In the genomic region with DNA sequence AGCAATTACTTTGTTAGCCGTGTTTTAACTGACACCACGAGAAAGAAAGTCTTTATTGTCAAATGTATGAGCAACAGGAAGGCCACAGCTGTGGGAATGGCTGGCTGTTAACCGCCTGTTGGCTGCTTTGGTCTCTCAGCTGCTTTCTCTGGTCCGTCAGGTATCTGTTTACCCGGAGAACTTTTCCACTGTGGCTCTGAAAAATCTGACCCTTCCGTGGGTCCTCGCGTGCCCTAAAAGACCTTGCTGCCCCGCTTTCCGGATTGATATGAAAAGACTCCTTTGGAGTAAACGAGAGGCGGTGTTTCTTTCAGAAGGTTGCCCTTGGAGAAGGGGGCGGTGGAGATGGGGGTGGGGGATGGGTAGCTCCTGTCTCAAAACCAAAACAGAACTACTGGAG, we compare ENCODE assay signal across 9 mouse cellular contexts.
DNase-seq lines count a peak whose midpoint lies in the region; ATAC-seq lines count a peak whose summit lies in the region.
"Had no signal": no experiment of that assay in that cellular context is flagged by ENCODE, and none has a peak within 500 bp of the region (broad histone marks: within the 10 kb centered on the region; RNA-seq: fewer than 3 reads in every experiment).

No protein-coding gene starts in this region.

- H3K4me3 ChIP-seq in heart, embryonic 11.5 days (ENCODE audit: low read depth, low read length), result peak overlapping the region; percentile 41
- peak overlapping the region; percentile 24 for H3K4me3 ChIP-seq in intestine, embryonic 14.5 days (ENCODE audit: low read depth, low read length)
- peak overlapping the region; percentile 33 for H3K4me3 ChIP-seq in midbrain, embryonic 13.5 days (replicated peaks)

- no peak overlapping the region for H3K27ac ChIP-seq in heart, embryonic 11.5 days (ENCODE audit: low read depth, low read length)
- no peak overlapping the region for H3K27ac ChIP-seq in intestine, embryonic 14.5 days (ENCODE audit: low read depth)
- peak overlapping the region; percentile 78 for H3K27ac ChIP-seq in midbrain, embryonic 13.5 days
- H3K27ac ChIP-seq: macrophage had no signal

- H3K9ac ChIP-seq in heart, embryonic 11.5 days (ENCODE audit: low read depth, low read length), result peak overlapping the region; percentile 1; the same call in 1 of the 2 replicates
- no peak overlapping the region for H3K9ac ChIP-seq in intestine, embryonic 14.5 days (ENCODE audit: low read length)
- no peak overlapping the region; the same call in 1 of the 2 replicates for H3K9ac ChIP-seq in midbrain, embryonic 13.5 days (replicated peaks)

- WGBS in heart, embryonic 11.5 days (ENCODE audit: insufficient replicate concordance), result 4% methylated on average over 13 of the region's 13 CpGs
- WGBS in intestine, embryonic 14.5 days, result 3% methylated on average over 13 of the region's 13 CpGs
- WGBS in midbrain, embryonic 13.5 days, result 1% methylated on average over 13 of the region's 13 CpGs

- no peak for DNase-seq in heart, adult 9 months (ENCODE audit: low spot score in 2 of 2)
- peak; percentile 5 for DNase-seq in embryo, embryonic 11.5 days (ENCODE audit: low read depth, low spot score)
- no peak for DNase-seq in intestine, embryonic 14.5 days (ENCODE audit: low spot score)
- DNase-seq in left cerebral cortex, postnatal 36 days (ENCODE audit: low spot score in 2 of 2), result no peak
- no peak for DNase-seq in adipocyte (ENCODE audit: low spot score)
- no peak for DNase-seq in thymus, postnatal 14 days

- peak overlapping the region; percentile 67 for H3K4me2 ChIP-seq in heart, embryonic 11.5 days
- H3K4me2 ChIP-seq in intestine, embryonic 14.5 days (ENCODE audit: low read length), result peak overlapping the region; percentile 53
- peak overlapping the region; percentile 55 for H3K4me2 ChIP-seq in midbrain, embryonic 13.5 days (replicated peaks)

- H3K4me1 ChIP-seq in heart, embryonic 11.5 days (ENCODE audit: control insufficient read depth, insufficient read depth, low read length), result no peaks in the 10 kb centered on the region
- H3K4me1 ChIP-seq in intestine, embryonic 14.5 days (replicated peaks; ENCODE audit: control insufficient read depth, insufficient read depth, low read length), result peaks cover 4% of the 10 kb centered on the region; the same call in 1 of the 2 replicates
- H3K4me1 ChIP-seq in midbrain, embryonic 13.5 days (replicated peaks), result peaks cover 44% of the 10 kb centered on the region

- H3K36me3 ChIP-seq in heart, embryonic 11.5 days (ENCODE audit: control insufficient read depth, insufficient read depth, low read length), result no peaks in the 10 kb centered on the region
- H3K36me3 ChIP-seq in intestine, embryonic 14.5 days (ENCODE audit: control insufficient read depth, insufficient read depth, low read length), result no peaks in the 10 kb centered on the region
- H3K36me3 ChIP-seq in midbrain, embryonic 13.5 days, result no peaks in the 10 kb centered on the region

- intact Hi-C loops in left cerebral cortex, postnatal 36 days (cut with DNase I), result no loop called here

- no peaks in the 10 kb centered on the region for H3K9me3 ChIP-seq in heart, embryonic 11.5 days (replicated peaks; ENCODE audit: control insufficient read depth, low read length)
- H3K9me3 ChIP-seq in intestine, embryonic 14.5 days (ENCODE audit: control insufficient read depth, low read length), result no peaks in the 10 kb centered on the region
- no peaks in the 10 kb centered on the region for H3K9me3 ChIP-seq in midbrain, embryonic 13.5 days

- no peak for ATAC-seq in heart, embryonic 11.5 days (replicated peaks; ENCODE audit: insufficient number of reproducible peaks, low FRiP score, low TSS enrichment)
- ATAC-seq in intestine, embryonic 14.5 days (replicated peaks; ENCODE audit: low FRiP score, low TSS enrichment, low read depth), result no peak
- ATAC-seq in midbrain, embryonic 13.5 days, result no peak

- H3K27me3 ChIP-seq in heart, embryonic 11.5 days (ENCODE audit: control insufficient read depth, insufficient read depth, low read length), result no peaks in the 10 kb centered on the region
- no peaks in the 10 kb centered on the region for H3K27me3 ChIP-seq in intestine, embryonic 14.5 days (replicated peaks; ENCODE audit: control insufficient read depth, insufficient read depth, low read length)
- peaks cover 10% of the 10 kb centered on the region for H3K27me3 ChIP-seq in midbrain, embryonic 13.5 days
